Mouse (Mus musculus) ovary, postnatal 14 days (tissue): ENCODE data around the gene Hoxd11.

ENCODE experiments used
- DNase-seq: peaks from one replicate; pipeline ENCODE4 v3.0.0; 2022; ENCODE audit warnings: low spot score

Hoxd11 gene

DNA sequence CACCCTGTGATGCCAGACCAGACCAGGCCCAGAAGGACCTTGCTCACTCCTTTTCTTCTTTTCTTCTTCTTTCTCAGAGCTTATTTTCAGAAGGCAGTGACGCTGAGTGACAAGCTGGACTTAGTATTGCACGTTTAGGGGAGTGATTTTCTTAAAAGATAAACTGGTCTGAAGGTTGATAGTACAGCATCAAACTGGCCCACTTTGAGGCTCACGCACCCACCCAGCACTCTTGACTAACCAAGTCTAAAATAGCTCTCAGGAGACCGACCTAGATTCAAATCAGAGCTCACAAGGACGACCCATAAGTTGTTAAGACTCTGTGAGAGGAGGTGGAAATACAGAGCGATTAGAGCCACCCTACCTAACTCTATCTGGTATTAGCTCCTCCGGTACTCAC is 12.9 kb upstream of the Hoxd11 start:
- no peak for DNase-seq

DNA sequence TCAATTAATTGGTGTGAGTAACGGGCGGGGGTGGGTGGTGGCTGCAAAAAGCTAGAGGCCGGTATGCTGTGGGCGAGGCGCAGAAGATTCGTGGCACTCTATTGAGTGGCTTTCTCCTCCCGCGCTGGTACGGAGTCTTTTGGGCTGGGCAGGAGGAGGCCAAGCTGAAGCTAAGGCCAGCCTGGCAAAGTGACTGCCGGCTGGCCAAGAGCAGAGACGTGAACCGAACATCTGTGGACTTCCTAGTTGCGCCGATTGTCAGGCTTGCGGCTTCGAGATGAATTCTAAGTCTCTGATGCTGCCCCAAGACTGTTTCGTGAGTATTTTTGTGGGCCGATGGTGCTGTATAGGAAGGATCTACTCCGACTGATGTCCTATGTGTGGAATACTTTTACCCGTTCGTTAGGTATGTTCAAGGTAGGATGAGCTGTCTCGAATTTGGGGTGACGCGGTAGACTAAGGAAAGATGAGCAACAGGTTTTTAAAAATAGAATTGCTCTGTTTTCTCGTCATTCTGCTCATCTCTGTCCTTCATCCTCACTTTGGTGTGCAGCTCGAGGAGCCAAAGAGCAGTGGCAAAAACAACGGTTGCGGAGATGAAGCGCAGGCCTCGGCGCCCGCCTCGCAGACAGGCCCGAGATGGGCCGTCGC is 12.0 kb upstream of the Hoxd11 start:
- DNase-seq = no peak

DNA sequence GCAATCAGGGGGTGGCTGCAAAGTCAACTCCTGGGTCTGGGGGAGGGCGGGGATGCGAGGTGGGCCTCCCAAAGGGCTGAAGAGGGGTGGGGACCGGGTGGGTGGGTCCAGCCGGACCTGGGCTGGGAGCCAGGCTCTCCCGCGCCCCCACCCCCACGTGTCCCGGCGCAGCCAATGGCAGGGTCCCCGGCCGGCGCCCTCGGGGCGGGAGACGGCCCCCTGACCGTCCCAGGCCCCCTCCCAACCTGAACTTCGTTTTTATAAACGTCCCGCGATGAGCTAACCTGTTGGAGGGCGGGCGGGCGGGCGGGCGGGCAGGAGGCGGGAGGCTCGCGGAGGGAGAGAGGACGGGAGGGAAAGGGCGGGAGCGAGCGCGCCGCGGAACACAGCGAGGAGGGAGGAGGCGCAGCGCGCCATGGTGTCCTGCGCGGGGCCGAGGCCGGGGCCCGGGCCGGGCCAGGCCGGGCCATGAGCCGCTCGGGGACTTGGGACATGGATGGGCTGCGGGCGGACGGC is 11.5 kb upstream of the Hoxd11 start, which contains the start of gene Hoxd13:
Gene Hoxd13 (plus strand): TSS at position 469 of the 516 bp plus-strand sequence.
- no peak for DNase-seq

DNA sequence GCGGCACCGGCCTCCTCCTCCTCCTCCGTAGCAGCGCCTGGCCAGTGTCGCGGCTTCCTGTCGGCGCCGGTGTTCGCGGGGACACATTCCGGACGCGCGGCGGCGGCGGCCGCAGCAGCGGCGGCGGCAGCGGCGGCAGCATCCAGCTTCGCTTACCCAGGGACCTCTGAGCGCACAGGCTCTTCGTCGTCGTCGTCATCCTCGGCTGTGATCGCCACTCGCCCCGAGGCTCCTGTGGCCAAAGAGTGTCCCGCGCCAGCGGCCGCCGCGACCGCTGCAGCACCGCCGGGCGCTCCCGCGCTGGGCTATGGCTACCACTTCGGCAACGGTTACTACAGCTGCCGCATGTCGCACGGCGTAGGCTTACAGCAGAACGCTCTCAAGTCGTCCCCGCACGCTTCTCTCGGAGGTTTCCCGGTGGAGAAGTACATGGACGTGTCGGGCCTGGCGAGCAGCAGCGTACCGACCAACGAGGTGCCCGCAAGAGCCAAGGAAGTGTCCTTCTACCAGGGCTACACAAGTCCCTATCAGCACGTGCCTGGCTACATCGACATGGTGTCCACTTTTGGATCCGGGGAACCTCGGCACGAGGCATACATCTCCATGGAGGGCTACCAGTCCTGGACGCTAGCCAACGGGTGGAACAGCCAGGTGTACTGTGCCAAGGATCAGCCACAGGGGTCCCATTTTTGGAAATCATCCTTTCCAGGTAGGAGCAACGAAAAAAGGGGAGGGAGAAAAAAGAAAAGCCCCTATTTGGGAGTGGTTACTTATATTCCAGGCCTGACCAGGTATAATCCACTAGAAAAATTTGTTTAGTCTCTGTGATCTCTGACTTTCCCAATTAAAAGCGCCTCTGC is 10.8 kb upstream of the Hoxd11 start:
- DNase-seq = no peak

DNA sequence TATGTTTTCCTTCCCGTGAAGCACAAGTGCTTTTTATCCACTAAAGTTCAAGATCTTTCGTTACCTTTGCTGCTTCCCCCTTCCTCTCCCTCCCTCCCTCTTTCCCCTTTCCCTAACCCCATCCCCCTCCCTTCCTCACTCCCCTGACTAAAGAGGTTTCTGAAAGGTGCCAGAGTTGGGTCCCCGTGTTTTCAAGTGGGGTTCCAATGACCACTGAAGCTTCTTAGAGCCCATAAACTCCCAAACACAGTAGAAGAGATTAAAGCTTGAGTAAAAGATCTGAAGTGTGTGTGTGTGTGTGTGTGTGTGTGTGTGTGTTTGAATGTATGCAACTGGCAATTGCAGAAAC is 10.2 kb upstream of the Hoxd11 start:
- no peak for DNase-seq

DNA sequence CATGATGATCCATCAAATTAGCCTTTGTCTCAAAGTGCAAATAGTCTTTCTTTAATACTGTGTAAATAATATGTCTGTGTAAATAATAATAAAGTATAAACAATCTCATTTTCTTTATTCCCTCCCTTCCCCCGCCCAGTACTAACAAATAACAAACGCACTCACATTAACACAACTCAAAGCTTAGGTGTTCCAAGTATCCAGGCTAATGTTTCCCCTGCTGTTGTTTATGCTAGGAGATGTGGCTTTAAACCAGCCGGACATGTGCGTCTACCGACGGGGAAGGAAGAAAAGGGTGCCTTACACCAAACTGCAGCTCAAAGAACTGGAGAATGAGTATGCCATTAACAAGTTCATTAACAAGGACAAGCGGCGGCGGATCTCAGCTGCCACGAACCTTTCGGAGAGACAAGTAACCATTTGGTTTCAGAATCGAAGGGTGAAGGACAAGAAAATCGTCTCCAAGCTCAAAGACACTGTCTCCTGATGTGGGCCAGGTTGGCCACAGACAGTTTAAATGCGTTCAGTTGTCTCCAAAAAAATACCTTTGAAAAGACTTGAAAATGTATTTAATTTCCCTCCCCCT is 9.6 kb upstream of the Hoxd11 start:
- DNase-seq = no peak

DNA sequence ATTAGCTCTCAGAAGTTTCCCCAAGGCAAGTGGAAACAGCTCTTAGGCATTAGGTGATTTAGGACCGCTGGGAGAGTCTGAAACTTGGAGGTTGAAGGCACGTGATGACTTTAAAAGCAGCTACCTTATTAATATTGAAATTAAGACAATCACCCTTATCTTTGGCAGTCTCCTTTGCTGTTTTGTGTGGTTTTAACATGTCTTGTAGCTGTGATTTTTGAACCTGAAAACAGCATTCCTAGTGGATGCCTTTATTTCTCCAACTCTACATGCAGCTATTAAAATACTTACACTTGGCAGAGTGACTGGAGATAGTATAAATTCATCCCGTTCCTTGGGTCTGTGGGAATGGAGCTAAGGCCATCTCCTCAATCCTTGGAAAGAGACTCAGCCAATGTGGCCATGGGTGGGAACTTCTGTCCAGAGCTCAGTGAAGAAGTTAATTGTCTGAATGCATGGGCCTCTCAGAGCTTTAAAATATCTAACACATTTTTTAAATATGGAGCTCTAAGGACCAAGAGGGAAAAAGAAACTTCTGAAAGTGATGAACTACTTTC is 8.6 kb upstream of the Hoxd11 start:
- no peak for DNase-seq

DNA sequence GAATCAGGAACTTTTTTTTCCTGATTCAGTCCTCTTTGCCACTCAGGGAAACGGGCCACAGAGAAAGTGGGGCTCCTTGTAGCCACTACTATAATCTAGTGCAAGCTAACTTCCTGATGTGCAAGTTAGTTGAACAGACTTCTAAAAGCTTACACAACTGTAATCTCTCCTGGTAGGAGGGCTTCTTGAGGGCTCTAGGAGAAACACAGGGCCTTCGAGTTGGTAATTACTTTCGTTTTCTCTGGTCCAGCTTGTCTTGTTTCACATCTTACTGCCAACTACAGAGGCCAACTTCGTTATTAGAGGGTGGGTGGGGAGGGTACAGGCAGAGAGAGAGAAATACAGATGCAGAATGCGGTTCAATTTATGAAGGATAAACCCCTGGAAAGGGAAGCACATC is 7.5 kb upstream of the Hoxd11 start:
- no peak for DNase-seq

DNA sequence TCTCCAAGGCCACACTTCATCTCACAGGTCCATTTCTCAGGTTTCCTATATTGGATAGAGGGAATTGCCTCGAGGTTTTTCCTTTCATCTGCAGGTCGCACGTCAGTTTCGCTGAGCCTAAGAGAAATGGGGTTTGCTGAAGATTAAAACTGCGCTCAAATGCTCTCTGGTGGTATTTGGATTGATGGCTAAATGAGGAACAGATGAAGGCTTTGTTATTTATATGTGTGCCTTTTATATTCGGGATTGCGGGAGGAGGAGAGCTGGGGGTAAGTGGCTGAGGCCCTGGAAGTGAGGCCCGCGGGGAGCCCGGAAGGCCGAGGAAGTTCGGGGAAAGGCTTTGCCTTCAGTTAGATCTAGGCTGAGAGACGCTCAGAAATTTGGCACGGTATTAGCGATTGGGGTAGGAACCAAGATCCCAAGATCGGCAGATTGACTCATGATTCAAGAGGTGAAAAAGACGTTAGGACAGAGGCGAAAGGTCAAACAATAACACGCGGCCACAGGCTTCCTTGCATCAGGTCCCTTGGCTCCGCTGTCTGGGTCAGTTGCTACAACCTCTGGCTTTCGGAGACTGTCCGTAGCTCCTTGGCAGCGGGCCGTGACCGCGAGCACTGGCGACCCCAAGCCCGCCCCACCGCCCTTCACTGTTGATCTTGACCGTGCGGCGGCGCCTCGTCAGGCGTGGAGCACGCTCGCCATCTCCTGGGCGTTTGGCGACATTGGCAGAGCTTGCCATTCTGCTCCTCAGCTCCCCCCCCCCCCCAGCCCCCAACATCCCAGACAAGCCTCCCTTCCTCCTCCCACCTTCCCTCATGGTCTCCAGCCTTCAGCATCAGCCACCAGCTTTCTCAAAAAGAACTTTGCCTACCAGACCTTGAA is 6.6 kb upstream of the Hoxd11 start:
- no peak for DNase-seq

DNA sequence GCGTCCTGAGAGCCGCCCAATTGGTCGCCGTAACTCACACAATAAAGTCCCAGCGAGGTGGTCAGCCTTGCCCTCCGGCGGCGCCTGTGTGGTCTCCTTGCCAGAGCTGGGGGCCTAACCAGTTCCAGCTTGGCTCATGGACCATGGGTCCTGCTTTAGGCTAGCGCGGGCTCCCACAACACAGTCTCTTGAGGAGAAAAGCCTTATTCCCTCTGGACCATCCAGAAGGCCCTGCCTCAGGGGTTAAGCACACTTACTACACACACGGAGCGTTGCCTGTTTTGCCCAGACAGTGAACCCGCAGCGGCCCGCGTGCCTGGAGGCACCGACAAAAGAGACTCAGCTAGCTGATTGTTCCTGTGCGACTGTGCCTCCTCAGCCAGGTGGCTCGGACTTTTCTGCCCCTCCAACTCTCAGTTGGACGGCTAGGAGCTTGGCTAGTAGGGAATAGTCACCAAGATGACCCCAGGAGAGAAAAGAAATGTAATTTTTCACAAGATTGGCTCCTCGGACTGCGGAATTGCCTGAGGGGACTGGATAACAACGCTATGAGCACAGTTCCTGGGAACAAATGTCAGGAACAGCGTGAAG is 5.4 kb upstream of the Hoxd11 start:
- DNase-seq = no peak

DNA sequence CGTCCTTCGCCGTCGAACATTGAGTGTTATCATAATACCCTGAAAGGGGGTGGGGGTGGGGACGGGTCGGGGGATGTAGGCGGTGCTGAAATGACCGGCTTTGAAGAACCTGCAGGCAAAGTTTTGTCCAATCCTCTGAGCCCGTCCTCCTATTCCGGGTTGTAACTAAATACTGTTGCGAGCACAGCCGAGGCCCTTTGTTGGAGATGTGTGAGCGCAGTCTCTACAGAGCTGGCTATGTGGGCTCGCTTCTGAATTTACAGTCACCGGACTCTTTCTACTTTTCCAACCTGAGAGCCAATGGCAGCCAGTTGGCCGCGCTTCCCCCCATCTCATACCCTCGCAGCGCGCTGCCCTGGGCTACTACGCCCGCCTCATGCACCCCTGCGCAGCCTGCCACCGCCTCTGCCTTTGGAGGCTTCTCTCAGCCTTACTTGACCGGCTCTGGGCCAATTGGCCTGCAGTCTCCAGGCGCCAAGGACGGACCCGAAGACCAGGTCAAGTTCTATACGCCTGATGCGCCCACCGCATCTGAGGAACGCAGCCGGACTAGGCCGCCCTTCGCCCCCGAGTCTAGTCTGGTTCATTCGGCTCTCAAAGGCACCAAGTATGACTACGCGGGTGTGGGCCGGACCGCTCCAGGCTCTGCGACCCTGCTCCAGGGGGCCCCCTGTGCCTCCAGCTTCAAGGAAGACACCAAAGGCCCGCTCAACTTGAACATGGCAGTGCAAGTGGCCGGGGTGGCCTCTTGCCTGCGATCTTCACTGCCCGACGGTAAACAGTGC is 4.3 kb upstream of the Hoxd11 start, which contains the start of gene Hoxd12:
Gene Hoxd12 (plus strand): TSS at position 133 of the 785 bp plus-strand sequence.
- DNase-seq = no peak

DNA sequence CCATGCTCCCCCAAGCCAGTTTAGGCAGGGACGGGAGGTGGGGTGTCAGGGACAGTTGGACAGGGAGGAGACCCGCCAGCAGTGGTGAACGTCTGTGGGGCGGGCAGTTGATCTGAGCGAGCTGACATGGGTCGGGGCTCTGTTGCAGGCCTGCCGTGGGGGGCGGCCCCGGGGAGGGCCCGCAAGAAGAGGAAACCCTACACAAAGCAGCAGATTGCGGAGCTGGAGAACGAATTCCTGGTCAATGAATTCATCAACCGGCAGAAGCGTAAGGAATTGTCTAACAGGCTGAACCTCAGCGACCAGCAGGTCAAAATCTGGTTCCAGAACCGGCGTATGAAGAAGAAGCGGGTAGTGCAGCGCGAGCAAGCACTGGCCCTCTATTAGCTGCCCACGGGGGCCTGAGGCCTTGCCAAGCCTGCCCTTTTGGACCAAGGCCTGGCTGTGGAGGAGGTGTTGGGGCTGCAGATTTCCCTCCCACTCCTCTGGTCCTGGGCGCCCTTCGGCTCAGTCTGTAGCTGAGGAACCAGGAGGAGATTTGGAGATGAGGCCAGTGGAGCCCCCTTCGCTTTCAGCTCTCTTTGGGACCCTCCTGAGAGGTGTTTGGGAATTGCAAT is 3.6 kb upstream of the Hoxd11 start:
- DNase-seq = no peak

DNA sequence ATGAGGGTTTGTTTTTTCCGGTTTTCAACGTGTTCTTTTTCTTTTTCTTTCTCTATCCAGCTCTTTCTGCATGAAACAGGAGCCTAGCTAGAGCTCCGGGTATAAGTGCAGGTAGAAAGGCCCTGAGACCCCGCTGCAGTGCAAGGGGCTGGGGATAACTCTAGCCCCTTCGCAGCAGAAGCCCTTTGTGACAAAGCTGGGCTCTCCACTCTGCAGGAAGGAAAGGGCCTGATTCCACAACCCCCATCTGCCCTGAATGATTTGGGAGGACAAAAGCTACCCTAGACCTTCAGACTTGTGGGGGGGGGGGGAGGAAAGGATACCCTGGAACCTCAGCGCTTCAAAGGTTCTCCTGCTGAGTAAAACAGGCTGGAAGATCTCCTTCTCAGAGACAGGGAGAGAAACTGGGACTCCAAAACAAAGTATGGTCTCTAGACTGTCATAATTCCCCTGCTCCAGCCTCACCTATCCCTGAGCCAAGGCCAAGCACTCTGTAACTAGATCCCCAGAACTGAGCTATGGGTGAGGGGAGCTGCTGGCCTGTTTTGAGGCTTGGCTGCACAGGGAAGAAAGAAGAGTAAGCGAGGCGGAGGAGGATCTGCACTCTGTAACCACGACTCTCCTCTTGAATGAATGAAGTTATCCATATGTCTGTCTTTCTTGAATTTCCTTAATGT is 2.8 kb upstream of the Hoxd11 start:
- no peak for DNase-seq

DNA sequence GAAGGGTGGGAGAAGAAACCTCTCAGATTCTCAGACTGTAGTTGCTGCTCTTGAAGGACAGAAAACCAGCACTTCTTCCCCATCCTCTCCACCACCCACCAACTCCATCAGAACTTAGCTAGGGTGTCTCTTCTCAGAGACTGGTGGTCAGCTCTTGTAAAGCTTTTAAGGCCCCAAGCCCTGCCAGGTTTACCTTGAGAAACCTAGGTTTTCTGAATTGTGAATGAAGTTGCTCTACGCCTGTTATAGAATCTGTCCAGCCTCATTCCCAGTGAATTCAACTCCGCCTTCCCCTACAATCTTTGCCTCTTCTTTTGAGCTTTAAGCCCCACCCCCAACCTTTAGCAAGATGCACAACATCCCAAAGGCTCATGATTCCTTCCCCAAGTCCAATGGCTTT is 2.3 kb upstream of the Hoxd11 start:
- no peak for DNase-seq

DNA sequence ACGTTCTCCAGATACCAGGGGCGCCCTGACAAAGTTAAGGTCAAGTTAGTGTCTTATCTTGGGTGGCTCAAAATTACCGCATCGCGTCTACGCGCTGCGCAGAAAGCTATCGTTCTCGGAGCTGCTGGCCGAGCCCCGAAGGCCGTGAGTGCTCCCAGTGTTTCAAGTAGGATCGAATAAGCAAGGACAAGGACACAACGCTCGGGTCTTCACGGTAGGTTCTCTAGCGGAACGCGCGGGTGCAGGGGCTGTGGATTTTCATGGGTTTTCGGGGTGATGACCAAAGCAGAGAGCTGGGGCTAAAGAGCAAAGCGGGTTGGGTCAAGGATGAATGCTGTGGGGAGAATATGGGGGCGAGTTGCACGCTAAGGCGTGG is 227 bp downstream of the Hoxd11 start:
- no peak for DNase-seq

DNA sequence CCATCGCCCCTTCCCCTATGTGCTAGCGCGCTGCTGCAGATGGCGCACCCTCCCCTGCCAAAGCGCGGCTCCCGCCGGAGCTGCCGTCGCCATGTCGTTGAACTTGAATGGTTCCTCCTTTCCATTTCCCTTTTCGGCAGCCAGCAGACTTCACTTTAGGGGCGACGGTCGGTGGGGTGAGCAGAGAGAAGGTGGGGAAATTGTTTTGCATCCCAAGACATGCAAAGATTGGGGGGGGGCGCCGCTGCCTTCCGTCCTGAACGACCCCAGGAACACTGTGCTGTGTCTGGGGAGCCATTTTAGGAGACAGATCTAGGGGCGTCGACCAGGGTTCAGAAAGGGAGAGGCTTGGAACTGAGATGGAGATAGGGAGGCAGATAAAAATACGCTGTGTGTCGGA is 623 bp downstream of the Hoxd11 start:
- no peak for DNase-seq

DNA sequence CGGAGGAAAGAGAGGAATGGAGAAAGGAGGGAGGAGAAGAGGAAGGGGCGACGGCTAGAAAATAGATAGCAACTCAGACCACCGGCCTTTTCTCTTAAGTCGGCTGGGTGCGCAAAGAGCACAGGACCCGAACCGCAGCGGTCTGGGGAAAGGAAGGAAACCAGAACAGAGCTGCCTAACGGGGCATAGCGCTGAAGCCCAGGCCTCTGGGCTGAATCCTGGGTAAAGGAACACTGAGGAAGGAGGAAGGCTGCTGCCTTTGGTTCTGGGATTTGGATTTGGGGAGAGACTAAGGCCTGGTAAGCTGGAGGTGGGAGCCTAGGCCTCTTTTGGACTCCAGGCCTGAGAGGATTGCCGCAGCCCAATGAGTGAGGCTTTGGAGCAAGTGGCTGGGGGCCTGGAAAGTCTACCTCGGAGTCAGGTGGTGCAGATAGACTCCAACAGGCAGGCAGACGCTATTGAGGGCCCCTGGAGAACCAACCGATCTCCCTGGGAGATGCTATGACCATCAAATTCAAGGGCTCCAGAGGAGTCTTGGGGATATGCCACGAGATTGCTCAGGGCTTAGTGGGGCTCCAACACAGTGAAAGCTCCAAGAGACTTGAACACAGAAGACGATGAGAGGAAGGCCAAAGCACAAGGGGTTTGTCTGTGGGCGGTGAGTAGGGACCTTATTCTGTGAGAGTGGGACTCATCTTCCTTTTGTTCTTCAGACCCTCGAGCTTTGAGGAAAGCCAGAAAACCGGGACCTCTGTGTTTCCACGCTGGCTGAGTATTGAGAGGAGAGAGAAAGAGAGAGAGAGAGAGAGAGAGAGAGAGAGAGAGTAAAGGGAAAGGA is 1.4 kb downstream of the Hoxd11 start:
- no peak for DNase-seq
